Mouse (Mus musculus): ENCODE measurements around the gene Stx17. TPM values are rescaled to one million over a fixed set of nuclear protein-coding genes. Genes with fewer than 3 reads are reported as not detected.

Stx17 gene
- 18.3 and 22.2 TPM in 2 replicates for polyA plus RNA-seq (2014; fragmentation: Nextera tagmentation; extraction: Ambion mirVana)

DNA sequence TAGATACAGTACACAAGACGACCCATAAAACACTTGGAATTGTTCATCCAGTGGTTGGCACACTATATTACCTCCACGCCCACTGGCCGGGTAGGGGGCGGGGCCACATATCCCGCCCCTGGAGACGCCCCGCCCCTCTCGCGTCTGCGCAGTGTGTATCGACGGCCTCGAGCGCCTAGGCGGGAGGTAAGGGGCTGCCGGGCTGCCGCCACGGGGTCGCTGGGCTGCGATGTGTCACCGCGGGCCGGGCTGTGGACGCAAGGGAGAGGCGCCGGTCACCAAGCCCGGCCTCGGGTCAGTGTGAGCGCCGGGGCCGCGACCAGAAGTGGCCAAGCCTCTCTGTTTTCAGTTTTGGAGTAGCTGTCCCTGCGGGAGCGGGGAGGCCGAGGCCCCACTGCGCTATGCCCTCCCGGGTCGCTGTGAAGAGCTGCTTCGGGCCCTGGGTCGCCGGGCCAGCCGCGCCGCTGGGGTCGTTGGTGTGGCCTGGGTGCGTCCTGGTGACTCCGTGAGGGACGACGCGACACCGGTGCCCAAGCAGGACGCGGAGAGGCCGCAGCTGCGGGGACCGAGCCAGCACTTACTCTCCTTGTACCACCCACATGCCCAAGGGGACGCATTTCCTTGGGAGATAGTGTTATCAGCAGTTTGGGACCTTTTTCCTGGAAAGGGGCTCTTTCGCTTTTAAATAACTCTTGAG lies at the start of gene Stx17:
Gene Stx17, plus strand, starts transcription at position 143 of the 697 bp plus-strand sequence.
- Histone ChIP-seq H3K36me3 (ENCODE audit: control insufficient read depth, insufficient read depth, low read length) (no peaks in the 10 kb centered on the region), H3K9ac (ENCODE audit: low read length) (peak within 1 kb of the TSS; percentile 87), H3K4me3 (ENCODE audit: low read depth, low read length) (peak within 1 kb of the TSS; percentile 69), H3K4me2 (ENCODE audit: low read length) (peak within 1 kb of the TSS; percentile 69), H3K4me1 (ENCODE audit: control insufficient read depth, insufficient read depth, low read length) (no peaks in the 10 kb centered on the region), H3K27me3 (replicated peaks; ENCODE audit: control insufficient read depth, insufficient read depth, low read length) (no peaks in the 10 kb centered on the region), H3K9me3 (replicated peaks; ENCODE audit: control insufficient read depth, low read length) (no peaks in the 10 kb centered on the region), H3K27ac (ENCODE audit: low read depth, low read length) (no peak within 1 kb of the TSS)
- WGBS: 1% methylated on average over 53 of the region's 58 CpGs
- DNase-seq (ENCODE audit: low spot score): peak; percentile 86
- peak; percentile 100 for ATAC-seq

- DNase-seq (ENCODE audit: low spot score): peak; percentile 49
- H3K9me3 ChIP-seq (replicated peaks; ENCODE audit: control insufficient read depth, low read length): no peaks in the 10 kb centered on the region
Observed at GRCm38 (mm10) chr4:48076693-48077471, 47.8 kb upstream of the Stx17 start.

DNA sequence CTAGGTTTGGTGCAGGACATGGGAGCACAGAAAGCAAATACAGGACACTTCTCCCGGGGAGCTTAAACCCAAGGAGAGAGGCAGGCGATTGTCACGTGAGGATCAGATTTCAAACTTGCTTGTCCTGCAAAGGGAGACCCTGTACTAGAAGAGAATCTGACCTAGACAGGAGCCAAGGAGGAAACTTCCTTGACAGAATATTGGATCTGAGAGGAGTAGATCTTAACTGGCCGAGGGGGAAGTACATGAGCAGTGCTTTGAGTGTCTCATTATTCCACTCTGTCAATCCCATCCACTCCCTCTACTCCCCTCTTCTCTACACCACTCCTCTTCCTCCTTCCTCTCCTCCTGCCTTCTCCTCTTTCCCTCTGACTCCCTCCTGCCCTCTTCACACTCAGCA lies 46.5 kb upstream of the Stx17 start:
- ATAC-seq: no peak
- Histone ChIP-seq H3K4me3 (ENCODE audit: low read depth, low read length) (no peak overlapping the region), H3K4me2 (ENCODE audit: low read length) (no peak overlapping the region), H3K9ac (ENCODE audit: low read length) (no peak overlapping the region), H3K27me3 (replicated peaks; ENCODE audit: control insufficient read depth, insufficient read depth, low read length) (no peaks in the 10 kb centered on the region), H3K36me3 (ENCODE audit: control insufficient read depth, insufficient read depth, low read length) (no peaks in the 10 kb centered on the region), H3K9me3 (replicated peaks; ENCODE audit: control insufficient read depth, low read length) (no peaks in the 10 kb centered on the region), H3K4me1 (ENCODE audit: control insufficient read depth, insufficient read depth, low read length) (peaks cover 11% of the 10 kb centered on the region; the same call in 1 of the 2 replicates), H3K27ac (ENCODE audit: low read depth, low read length) (no peak overlapping the region)
- no peak for DNase-seq (ENCODE audit: low spot score)
- WGBS: 20% methylated on average over 4 of the region's 4 CpGs

More at GRCm38 (mm10) chr4:48076693-48077471, 47.8 kb upstream of the Stx17 start:
- peak; percentile 60; the same call in 1 of the 2 replicates for ATAC-seq
- Histone ChIP-seq H3K27me3 (replicated peaks; ENCODE audit: control insufficient read depth, insufficient read depth, low read length) (no peaks in the 10 kb centered on the region), H3K27ac (ENCODE audit: low read depth, low read length) (no peak overlapping the region), H3K36me3 (ENCODE audit: control insufficient read depth, insufficient read depth, low read length) (no peaks in the 10 kb centered on the region), H3K4me1 (ENCODE audit: control insufficient read depth, insufficient read depth, low read length) (peaks cover 11% of the 10 kb centered on the region; the same call in 1 of the 2 replicates), H3K4me2 (ENCODE audit: low read length) (no peak overlapping the region), H3K4me3 (ENCODE audit: low read depth, low read length) (no peak overlapping the region), H3K9ac (ENCODE audit: low read length) (no peak overlapping the region)
- 78% methylated on average over 13 of the region's 13 CpGs for WGBS

DNA sequence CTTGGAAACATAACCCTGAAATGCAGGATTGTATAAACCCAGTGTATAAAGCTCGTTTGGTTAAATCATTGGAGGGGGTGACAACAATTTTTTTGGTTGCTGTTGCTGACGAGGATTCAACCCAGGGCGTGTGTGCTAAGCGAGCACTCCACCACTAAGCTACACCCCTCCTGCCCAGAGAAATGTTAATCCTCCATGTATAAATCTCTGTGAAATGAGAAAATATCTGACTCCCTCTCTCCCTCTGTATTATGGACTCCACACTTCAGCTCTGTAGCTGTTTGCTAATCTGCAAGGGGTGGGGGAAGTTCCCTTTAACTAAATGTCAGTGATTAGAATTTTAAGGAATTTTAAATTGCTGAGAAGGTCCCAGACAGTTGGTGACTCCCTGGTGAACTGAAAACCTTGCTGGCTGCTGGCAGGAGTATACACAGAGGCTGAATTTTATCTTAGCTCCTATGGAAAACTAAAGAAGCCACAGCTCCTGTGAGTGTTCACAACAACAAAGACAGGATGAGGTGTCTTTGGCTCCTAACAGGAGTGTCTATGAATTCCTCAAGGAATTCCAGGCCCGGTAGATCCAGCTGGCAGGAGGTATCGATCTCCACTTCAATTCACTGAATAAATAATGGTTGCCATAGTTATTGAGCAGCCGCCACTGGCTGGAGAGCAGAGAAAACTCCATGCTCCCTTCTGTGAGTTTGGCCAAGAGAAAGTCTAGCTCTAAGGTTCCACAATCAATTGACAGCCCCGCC lies 45.3 kb upstream of the Stx17 start:
- Histone ChIP-seq H3K4me1 (ENCODE audit: control insufficient read depth, insufficient read depth, low read length) (peaks cover 11% of the 10 kb centered on the region; the same call in 1 of the 2 replicates), H3K9ac (ENCODE audit: low read length) (no peak overlapping the region), H3K4me2 (ENCODE audit: low read length) (no peak overlapping the region), H3K36me3 (ENCODE audit: control insufficient read depth, insufficient read depth, low read length) (no peaks in the 10 kb centered on the region), H3K9me3 (replicated peaks; ENCODE audit: control insufficient read depth, low read length) (no peaks in the 10 kb centered on the region), H3K27ac (ENCODE audit: low read depth, low read length) (no peak overlapping the region; the same call in 1 of the 2 replicates), H3K27me3 (replicated peaks; ENCODE audit: control insufficient read depth, insufficient read depth, low read length) (no peaks in the 10 kb centered on the region), H3K4me3 (ENCODE audit: low read depth, low read length) (no peak overlapping the region)
- WGBS: 37% methylated on average over 8 of the region's 8 CpGs
- ATAC-seq (peak; percentile 65; the same call in 1 of the 2 replicates), DNase-seq (ENCODE audit: low spot score) (peak; percentile 48)

DNA sequence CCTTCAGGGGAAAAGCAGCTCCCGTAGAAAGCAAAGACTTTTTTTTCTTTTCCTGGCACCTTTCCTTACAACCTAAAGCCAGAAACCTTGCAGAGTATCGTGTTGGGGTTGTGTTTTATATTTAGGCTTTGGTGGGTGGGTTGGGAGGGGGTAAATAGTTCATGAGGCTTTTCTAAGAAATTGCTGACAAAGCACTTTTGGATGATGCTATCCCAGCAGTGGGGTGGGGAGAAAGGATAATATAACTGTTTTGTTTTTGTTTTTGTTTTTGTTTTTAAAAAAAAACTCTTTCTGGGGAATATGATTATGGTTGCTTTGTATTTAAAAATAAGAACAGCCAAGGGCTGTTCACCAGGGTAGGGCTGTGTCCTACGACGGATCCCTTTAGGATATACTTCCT lies 41.3 kb upstream of the Stx17 start:
- 82% methylated on average over 4 of the region's 4 CpGs for WGBS
- Histone ChIP-seq H3K27ac (ENCODE audit: low read depth, low read length) (no peak overlapping the region), H3K4me1 (ENCODE audit: control insufficient read depth, insufficient read depth, low read length) (peaks cover 11% of the 10 kb centered on the region; the same call in 1 of the 2 replicates), H3K36me3 (ENCODE audit: control insufficient read depth, insufficient read depth, low read length) (no peaks in the 10 kb centered on the region), H3K9me3 (replicated peaks; ENCODE audit: control insufficient read depth, low read length) (no peaks in the 10 kb centered on the region), H3K27me3 (replicated peaks; ENCODE audit: control insufficient read depth, insufficient read depth, low read length) (no peaks in the 10 kb centered on the region), H3K4me3 (ENCODE audit: low read depth, low read length) (no peak overlapping the region), H3K4me2 (ENCODE audit: low read length) (no peak overlapping the region), H3K9ac (ENCODE audit: low read length) (no peak overlapping the region)
- DNase-seq (ENCODE audit: low spot score): no peak
- no peak for ATAC-seq

DNA sequence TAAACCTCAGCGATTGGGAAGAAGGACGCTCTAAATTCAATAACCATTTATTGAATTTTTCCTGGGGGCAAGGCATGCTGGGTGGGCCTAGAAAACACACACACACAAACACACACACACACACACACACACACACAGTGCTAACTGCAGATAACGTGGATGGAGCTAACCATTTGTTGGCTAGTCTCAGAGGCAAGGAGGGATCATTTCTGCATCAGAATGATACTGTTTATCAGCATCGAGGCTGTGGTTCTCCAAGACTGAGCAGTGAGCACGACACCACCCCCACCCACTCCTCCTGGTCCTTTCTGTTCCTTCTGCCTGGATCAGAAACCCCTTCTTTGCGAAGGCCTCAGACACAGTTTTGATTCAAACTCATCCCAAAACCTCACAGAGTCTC lies 38.1 kb upstream of the Stx17 start:
- H3K4me2 ChIP-seq (ENCODE audit: low read length): no peak overlapping the region
- WGBS: 61% methylated on average over 6 of the region's 6 CpGs
- no peaks in the 10 kb centered on the region for H3K27me3 ChIP-seq (replicated peaks; ENCODE audit: control insufficient read depth, insufficient read depth, low read length)
- no peaks in the 10 kb centered on the region for H3K4me1 ChIP-seq (ENCODE audit: control insufficient read depth, insufficient read depth, low read length)
- no peak overlapping the region for H3K27ac ChIP-seq (ENCODE audit: low read depth, low read length)
- H3K4me3 ChIP-seq (ENCODE audit: low read depth, low read length): no peak overlapping the region
- H3K9ac ChIP-seq (ENCODE audit: low read length): no peak overlapping the region
- DNase-seq (ENCODE audit: low spot score) (no peak), ATAC-seq (no peak)
- no peaks in the 10 kb centered on the region for H3K36me3 ChIP-seq (ENCODE audit: control insufficient read depth, insufficient read depth, low read length)
- no peaks in the 10 kb centered on the region for H3K9me3 ChIP-seq (replicated peaks; ENCODE audit: control insufficient read depth, low read length)

- no peak for DNase-seq (ENCODE audit: low spot score)
- Histone ChIP-seq H3K9me3 (replicated peaks; ENCODE audit: control insufficient read depth, low read length) (no peaks in the 10 kb centered on the region), H3K4me3 (ENCODE audit: low read depth, low read length) (no peak overlapping the region), H3K4me2 (ENCODE audit: low read length) (no peak overlapping the region), H3K27me3 (replicated peaks; ENCODE audit: control insufficient read depth, insufficient read depth, low read length) (no peaks in the 10 kb centered on the region), H3K4me1 (ENCODE audit: control insufficient read depth, insufficient read depth, low read length) (no peaks in the 10 kb centered on the region), H3K9ac (ENCODE audit: low read length) (no peak overlapping the region), H3K27ac (ENCODE audit: low read depth, low read length) (no peak overlapping the region), H3K36me3 (ENCODE audit: control insufficient read depth, insufficient read depth, low read length) (no peaks in the 10 kb centered on the region)
- ATAC-seq: no peak
- 89% methylated on average over 6 of the region's 6 CpGs for WGBS
Observed at GRCm38 (mm10) chr4:48087497-48087896, 37.2 kb upstream of the Stx17 start.

GRCm38 (mm10) chr4:48093221-48093620 lies 31.5 kb upstream of the Stx17 start:
- 81% methylated on average over 3 of the region's 3 CpGs for WGBS
- Histone ChIP-seq H3K9me3 (replicated peaks; ENCODE audit: control insufficient read depth, low read length) (no peaks in the 10 kb centered on the region), H3K4me1 (ENCODE audit: control insufficient read depth, insufficient read depth, low read length) (no peaks in the 10 kb centered on the region), H3K4me2 (ENCODE audit: low read length) (no peak overlapping the region), H3K36me3 (ENCODE audit: control insufficient read depth, insufficient read depth, low read length) (no peaks in the 10 kb centered on the region), H3K4me3 (ENCODE audit: low read depth, low read length) (no peak overlapping the region), H3K27me3 (replicated peaks; ENCODE audit: control insufficient read depth, insufficient read depth, low read length) (no peaks in the 10 kb centered on the region), H3K27ac (ENCODE audit: low read depth, low read length) (no peak overlapping the region), H3K9ac (ENCODE audit: low read length) (no peak overlapping the region)
- DNase-seq (ENCODE audit: low spot score): no peak
- ATAC-seq: no peak
